Mouse (Mus musculus) lung, postnatal 0 days (tissue): ENCODE measurements around the gene Epor.

Experiments
- CTCF ChIP-seq: IDR thresholded peaks from 2 replicates; pipeline ENCODE4 v1.5.1; 2016; ENCODE audit warnings: antibody characterized with exemption, mild to moderate bottlenecking
- EP300 ChIP-seq: IDR thresholded peaks from 2 replicates; pipeline ENCODE4 v1.6.1; 2016; ENCODE audit warnings: antibody characterized with exemption, mild to moderate bottlenecking, control low read depth

DNA sequence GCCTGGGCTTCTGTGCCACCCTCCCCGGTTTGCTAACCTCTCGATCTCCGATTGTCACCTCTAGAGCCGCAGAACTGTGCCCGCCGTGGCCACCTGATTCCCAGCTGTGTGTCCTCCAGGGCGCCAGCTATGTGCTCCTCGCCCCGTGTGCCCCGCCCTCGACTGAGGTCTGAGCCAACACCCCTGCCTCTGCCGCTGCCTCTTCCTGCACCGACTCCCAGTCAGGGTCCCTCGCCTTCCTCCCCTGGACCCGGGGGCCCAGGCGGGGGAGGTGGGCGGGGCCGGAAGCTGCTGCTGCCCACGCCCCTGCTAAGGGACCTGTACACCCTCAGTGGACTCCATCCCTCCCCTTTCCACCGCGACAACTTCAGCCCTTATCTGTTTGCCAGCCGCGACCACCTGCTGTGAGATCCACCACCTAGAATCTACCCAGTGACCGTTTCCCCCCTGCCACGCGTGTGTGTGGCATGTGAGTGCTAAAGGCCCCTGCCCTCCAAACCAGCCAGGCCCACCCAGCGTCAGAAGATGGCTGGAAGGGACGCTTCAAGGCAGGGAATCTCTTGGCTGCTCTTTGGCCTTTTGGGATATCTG, 15.7 kb downstream of the Epor start:
- TF ChIP-seq EP300: no peak
- TF ChIP-seq CTCF: no peak
